ENCODE assay signal across 9 mouse cellular contexts in genomic region chr14:12344061-12344745, GRCm38 (mm10). TPM values are rescaled to one million over a fixed set of nuclear protein-coding genes. Genes with fewer than 3 reads are reported as not detected.
DNase-seq lines count a peak whose midpoint lies in the region; ATAC-seq and TF ChIP-seq lines count a peak whose summit lies in the region.
"Had no signal": no experiment of that assay in that cellular context is flagged by ENCODE, and none has a peak within 500 bp of the region (broad histone marks: within the 10 kb centered on the region; RNA-seq: fewer than 3 reads in every experiment).

No protein-coding gene starts in this region.

- H3K4me2 ChIP-seq in forebrain, embryonic 13.5 days: peak overlapping the region; percentile 60
- H3K4me2 ChIP-seq in midbrain, embryonic 13.5 days (replicated peaks): peak overlapping the region; percentile 37

- no peak overlapping the region for H3K4me3 ChIP-seq in kidney, adult 2 months (ENCODE audit: insufficient read depth, low read depth, low read length)
- H3K4me3 ChIP-seq in forebrain, embryonic 13.5 days: peak overlapping the region; percentile 61
- H3K4me3 ChIP-seq in midbrain, embryonic 13.5 days (replicated peaks): peak overlapping the region; percentile 33

- no peak for ATAC-seq in forebrain, embryonic 13.5 days
- ATAC-seq in midbrain, embryonic 13.5 days: no peak
- no peak for ATAC-seq in cerebellum, adult (ENCODE audit: insufficient number of reproducible peaks, low FRiP score, low TSS enrichment)

- H3K27ac ChIP-seq in kidney, adult 2 months (ENCODE audit: insufficient read depth, low read depth, low read length): no peak overlapping the region
- H3K27ac ChIP-seq in forebrain, embryonic 13.5 days: peak overlapping the region; percentile 97
- peak overlapping the region; percentile 60; the same call in 1 of the 2 replicates for H3K27ac ChIP-seq in midbrain, embryonic 13.5 days

- no peaks in the 10 kb centered on the region for H3K36me3 ChIP-seq in kidney, adult 2 months (ENCODE audit: control insufficient read depth, insufficient read depth, low read length)
- H3K36me3 ChIP-seq in forebrain, embryonic 13.5 days (ENCODE audit: poor library complexity, severe bottlenecking): peaks cover 6% of the 10 kb centered on the region; the same call in 1 of the 2 replicates
- H3K36me3 ChIP-seq in midbrain, embryonic 13.5 days: no peaks in the 10 kb centered on the region

- DNase-seq in kidney, adult 2 months: peak; percentile 47
- DNase-seq in kidney, adult 11 months: no peak
- DNase-seq in brain, embryonic 14.5 days (ENCODE audit: low read depth): peak; percentile 46
- no peak for DNase-seq in layer of hippocampus, adult 8-10 months (ENCODE audit: low spot score in 2 of 2)
- DNase-seq in spleen, postnatal 36 days (ENCODE audit: low spot score in 2 of 2): no peak

- TF ChIP-seq POLR2A in kidney, adult 2 months (IDR thresholded peaks at IDR 0.05; ENCODE audit: low read depth, low read length): no peak
- no peak for TF ChIP-seq POLR2A in brain, embryonic 14.5 days (IDR thresholded peaks at IDR 0.05; ENCODE audit: borderline replicate concordance, extremely low read depth, insufficient read depth, insufficient read length, poor library complexity, severe bottlenecking)

- WGBS in kidney, adult 2 months: 4% methylated on average over 24 of the region's 24 CpGs
- 4% methylated on average over 24 of the region's 24 CpGs for WGBS in forebrain, embryonic 13.5 days
- WGBS in midbrain, embryonic 13.5 days: 4% methylated on average over 24 of the region's 24 CpGs

- no peak for TF ChIP-seq CTCF in kidney, adult 2 months (conservative IDR thresholded peaks at IDR 0.05; ENCODE audit: insufficient read depth, insufficient read length, low read depth, low read length)
- no peak for TF ChIP-seq CTCF in brain, embryonic 14.5 days (IDR thresholded peaks at IDR 0.05; ENCODE audit: borderline replicate concordance, extremely low read depth, insufficient read depth, insufficient read length)

- no peaks in the 10 kb centered on the region for H3K4me1 ChIP-seq in kidney, adult 2 months (ENCODE audit: control insufficient read depth, insufficient read depth, low read length)
- peaks cover 78% of the 10 kb centered on the region for H3K4me1 ChIP-seq in forebrain, embryonic 13.5 days
- H3K4me1 ChIP-seq in midbrain, embryonic 13.5 days (replicated peaks): peaks cover 50% of the 10 kb centered on the region

- no peaks in the 10 kb centered on the region for H3K9me3 ChIP-seq in forebrain, embryonic 13.5 days (replicated peaks)
- H3K9me3 ChIP-seq in midbrain, embryonic 13.5 days: no peaks in the 10 kb centered on the region

- peak overlapping the region; percentile 92 for H3K9ac ChIP-seq in forebrain, embryonic 13.5 days
- H3K9ac ChIP-seq in midbrain, embryonic 13.5 days (replicated peaks): peak overlapping the region; percentile 54

- peaks cover 8% of the 10 kb centered on the region for H3K27me3 ChIP-seq in kidney, adult 2 months (replicated peaks; ENCODE audit: control insufficient read depth, insufficient read depth, low read length)
- H3K27me3 ChIP-seq in forebrain, embryonic 13.5 days: peaks cover 90% of the 10 kb centered on the region
- H3K27me3 ChIP-seq in midbrain, embryonic 13.5 days: peaks cover 100% of the 10 kb centered on the region

RNA-seq across cellular contexts. Expression of gene Fezf2, which starts 3.8 kb away (rescaled TPM):
- not detected in 2 replicates for polyA plus RNA-seq in kidney, adult 2 months (2012; rRNA removed)
- 16.5 and 79.1 TPM in 2 replicates for polyA plus RNA-seq in brain, embryonic 14.5 days (2012; rRNA removed)
- polyA plus RNA-seq in forebrain, embryonic 13.5 days (2015; fragmentation: Nextera tagmentation; extraction: Ambion mirVana): 56.3 and 65.2 TPM in 2 replicates
- 6.9 and 8.1 TPM in 2 replicates for polyA plus RNA-seq in midbrain, embryonic 13.5 days (2015; fragmentation: Nextera tagmentation; extraction: Ambion mirVana)
- total RNA-seq in layer of hippocampus, adult 8-10 months (2022): 10 to 100 TPM; 36.7 to 51.9 (median 45.3) TPM
- polyA plus RNA-seq: small intestine, adult 2 months had no signal

Comparison
In these comparisons a context has a peak if more than half of its experiments do, and no peak if none do; other contexts are left out.
1. DNase-seq: peak in kidney, adult 2 months (single experiment) and brain, embryonic 14.5 days (single experiment); none in kidney, adult 11 months (single experiment), layer of hippocampus, adult 8-10 months (0 of 2) and spleen, postnatal 36 days (0 of 2).